Mouse (Mus musculus) kidney, adult 9 months (tissue): Measurements from ENCODE around the gene Pawr.
A peak's percentile ranks its signal among the peaks of the same experiment; 100 is the strongest.

Experiments
- DNase-seq: peaks from one replicate; pipeline ENCODE4 v3.0.0; 2022

Gene Pawr

GRCm38 (mm10) chr10:108359974-108360373 lies 28.1 kb downstream of the Pawr start:
- DNase-seq: peak; percentile 65

GRCm38 (mm10) chr10:108360801-108361200 lies 28.9 kb downstream of the Pawr start:
- DNase-seq: no peak

GRCm38 (mm10) chr10:108361419-108362155 lies 29.7 kb downstream of the Pawr start:
- DNase-seq: peak; percentile 65

- no peak for DNase-seq
These were observed 32.0 kb downstream of the Pawr start for GRCm38 (mm10) chr10:108363932-108364331.

- DNase-seq: no peak
These were observed 33.2 kb downstream of the Pawr start for GRCm38 (mm10) chr10:108364946-108365719.

- no peak for DNase-seq
These were observed 34.3 kb downstream of the Pawr start for GRCm38 (mm10) chr10:108366251-108366650.

- peak; percentile 93 for DNase-seq
These were observed 36.4 kb downstream of the Pawr start for GRCm38 (mm10) chr10:108368358-108368757.

- DNase-seq: no peak
These were observed 40.3 kb downstream of the Pawr start for GRCm38 (mm10) chr10:108372258-108372657.

- no peak for DNase-seq
These were observed 40.9 kb downstream of the Pawr start for GRCm38 (mm10) chr10:108372858-108373257.

GRCm38 (mm10) chr10:108375796-108376195 lies 43.9 kb downstream of the Pawr start:
- DNase-seq: no peak

GRCm38 (mm10) chr10:108376366-108376765 lies 44.4 kb downstream of the Pawr start:
- DNase-seq: no peak

GRCm38 (mm10) chr10:108377369-108377768 lies 45.4 kb downstream of the Pawr start:
- DNase-seq: no peak

GRCm38 (mm10) chr10:108378062-108378461 lies 46.1 kb downstream of the Pawr start:
- no peak for DNase-seq

GRCm38 (mm10) chr10:108378479-108378878 lies 46.6 kb downstream of the Pawr start:
- DNase-seq: no peak

GRCm38 (mm10) chr10:108380715-108381114 lies 48.8 kb downstream of the Pawr start:
- DNase-seq: peak; percentile 52

- no peak for DNase-seq
These were observed 52.3 kb downstream of the Pawr start for GRCm38 (mm10) chr10:108384153-108384769.

GRCm38 (mm10) chr10:108385480-108385955 lies 53.6 kb downstream of the Pawr start:
- peak; percentile 50 for DNase-seq

- DNase-seq: no peak
These were observed 56.5 kb downstream of the Pawr start for GRCm38 (mm10) chr10:108388410-108388915.

- no peak for DNase-seq
These were observed 57.4 kb downstream of the Pawr start for GRCm38 (mm10) chr10:108389178-108389926.

GRCm38 (mm10) chr10:108389927-108390287 lies 58.0 kb downstream of the Pawr start:
- no peak for DNase-seq

- peak; percentile 62 for DNase-seq
These were observed 59.5 kb downstream of the Pawr start for GRCm38 (mm10) chr10:108391370-108391902.

- no peak for DNase-seq
These were observed 60.2 kb downstream of the Pawr start for GRCm38 (mm10) chr10:108392151-108392550.
